Mouse (Mus musculus) kidney, postnatal 25 days (tissue): ENCODE results near the gene AC161166.1.
A peak's percentile ranks its signal among the peaks of the same experiment; 100 is the strongest.

Experiments used
- DNase-seq, 2 experiments: peaks; one replicate each; pipeline ENCODE4 v3.0.0; 2021; ENCODE audit warnings: mixed read lengths in 2 of 2

The AC161166.1 gene

DNA sequence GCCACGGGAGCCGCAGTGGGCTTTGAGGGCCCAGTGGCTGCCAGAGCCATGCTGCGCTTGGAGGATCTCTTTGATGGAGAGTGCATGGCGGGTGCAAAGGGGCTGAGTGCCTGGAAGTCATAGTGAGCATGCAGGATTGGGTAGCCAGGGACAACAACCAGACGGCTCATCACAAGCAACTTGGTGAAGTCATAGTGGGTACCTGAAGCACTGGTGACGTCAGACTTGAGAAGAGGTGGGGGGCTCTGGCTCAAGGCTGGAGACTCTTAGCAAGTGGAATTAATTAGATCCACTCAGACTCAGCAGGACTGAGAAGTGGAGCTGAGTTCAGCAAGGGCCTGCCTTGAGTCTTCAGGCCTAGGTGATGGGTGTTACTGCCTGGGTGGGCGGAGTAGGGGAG is at the start of gene AC161166.1:
AC161166.1 (minus strand) TSS at position 101 of the 400 bp plus-strand sequence.
- no peak for DNase-seq

GRCm38 (mm10) chr7:24561450-24561849 is 49.2 kb upstream of the AC161166.1 start:
- no peak for DNase-seq

GRCm38 (mm10) chr7:24555786-24556185 is 43.5 kb upstream of the AC161166.1 start:
- DNase-seq = peak; percentile 32 to 63

- peak in 1 of 2 experiments; percentile 59 for DNase-seq
Measured at GRCm38 (mm10) chr7:24551985-24552759, 39.9 kb upstream of the AC161166.1 start.

- DNase-seq = no peak
Measured at GRCm38 (mm10) chr7:24547534-24548036, 35.3 kb upstream of the AC161166.1 start.

DNA sequence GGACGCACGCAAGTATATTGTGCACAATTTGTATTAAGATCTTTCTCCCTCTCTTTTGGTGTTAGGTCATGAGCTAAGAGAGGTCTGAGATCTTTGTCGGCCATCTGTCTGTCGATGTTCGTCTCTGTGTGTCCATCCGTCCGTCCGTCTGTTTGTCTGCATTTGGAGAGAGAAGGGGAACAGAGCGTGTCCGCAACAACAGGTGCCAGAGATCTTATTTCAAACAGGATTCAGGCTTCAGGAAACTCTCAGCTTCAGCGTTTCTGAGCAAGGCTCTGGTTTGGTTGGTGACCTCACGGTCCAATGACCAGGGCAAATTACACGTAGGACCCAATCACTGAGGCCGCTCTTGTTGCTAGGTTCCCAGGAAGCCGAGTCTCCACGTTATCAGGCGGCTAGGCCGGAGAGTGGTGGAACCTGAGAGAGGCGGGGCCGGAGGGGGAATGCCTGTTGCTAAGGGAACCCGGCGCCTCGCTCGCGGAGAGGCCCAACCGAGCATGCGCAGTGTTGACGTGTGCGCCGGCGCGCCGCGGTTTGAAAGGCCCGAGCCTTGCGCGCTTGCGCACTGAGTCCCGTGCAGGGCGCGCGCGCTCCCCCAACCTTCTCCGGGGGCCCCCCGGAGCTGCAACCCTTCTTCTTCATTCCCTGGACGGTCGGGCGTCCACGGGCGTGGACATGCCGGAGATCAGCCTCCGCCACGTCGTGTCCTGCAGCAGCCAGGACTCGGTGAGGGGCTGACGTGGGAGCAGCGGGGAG is 34.6 kb upstream of the AC161166.1 start:
- DNase-seq = peak; percentile 99 to 100

- no peak for DNase-seq
Measured at GRCm38 (mm10) chr7:24546068-24546614, 33.9 kb upstream of the AC161166.1 start, which contains the start of the genes Pinlyp and Xrcc1. TSS of gene Pinlyp (minus strand) at chr7:24546118. TSS of gene Xrcc1 (plus strand) at chr7:24546289.

- DNase-seq = no peak
Measured at GRCm38 (mm10) chr7:24544506-24544905, 32.3 kb upstream of the AC161166.1 start.

GRCm38 (mm10) chr7:24539686-24540085 is 27.4 kb upstream of the AC161166.1 start:
- no peak for DNase-seq

GRCm38 (mm10) chr7:24538701-24539100 is 26.4 kb upstream of the AC161166.1 start:
- DNase-seq = no peak

DNA sequence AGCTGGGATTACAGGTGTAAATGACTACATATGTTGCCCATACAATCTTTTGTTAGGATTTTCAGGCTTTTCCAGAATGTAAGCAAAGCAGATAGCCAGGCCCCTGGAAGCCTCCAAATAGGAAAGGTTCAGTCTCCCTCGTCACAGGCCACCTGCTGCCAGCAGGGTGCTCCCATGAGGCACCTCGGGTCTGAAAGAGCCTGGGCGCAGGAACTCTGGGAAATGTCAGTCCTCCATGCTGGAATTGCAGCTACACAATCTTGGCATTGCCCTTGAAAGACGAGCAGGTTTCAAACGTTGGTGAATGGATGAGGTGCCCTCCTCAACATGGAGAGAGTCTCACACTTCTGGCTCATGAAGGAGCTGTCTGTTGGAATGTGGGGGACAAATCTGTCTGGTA is 25.9 kb upstream of the AC161166.1 start:
- DNase-seq = peak; percentile 59 to 77

DNA sequence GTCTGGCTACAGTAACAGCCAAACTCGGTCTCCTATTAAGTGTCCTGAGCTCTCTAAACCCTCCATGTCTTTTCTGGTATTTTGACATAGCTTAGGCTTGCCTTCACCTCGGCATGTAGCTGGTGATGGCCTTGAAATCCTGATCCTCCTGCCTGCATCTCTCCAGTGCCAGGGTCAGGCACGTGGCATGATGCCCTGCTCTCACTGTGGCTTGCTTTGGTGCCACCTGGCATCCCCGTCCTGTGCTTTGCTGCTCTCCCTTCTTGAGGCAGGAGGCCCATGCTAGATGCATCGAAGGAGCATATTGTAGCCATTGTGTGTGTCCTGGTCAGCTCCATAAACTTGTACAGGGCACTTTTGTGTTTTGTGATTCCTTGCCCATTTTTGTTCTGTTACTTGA is 25.3 kb upstream of the AC161166.1 start:
- DNase-seq = no peak

DNA sequence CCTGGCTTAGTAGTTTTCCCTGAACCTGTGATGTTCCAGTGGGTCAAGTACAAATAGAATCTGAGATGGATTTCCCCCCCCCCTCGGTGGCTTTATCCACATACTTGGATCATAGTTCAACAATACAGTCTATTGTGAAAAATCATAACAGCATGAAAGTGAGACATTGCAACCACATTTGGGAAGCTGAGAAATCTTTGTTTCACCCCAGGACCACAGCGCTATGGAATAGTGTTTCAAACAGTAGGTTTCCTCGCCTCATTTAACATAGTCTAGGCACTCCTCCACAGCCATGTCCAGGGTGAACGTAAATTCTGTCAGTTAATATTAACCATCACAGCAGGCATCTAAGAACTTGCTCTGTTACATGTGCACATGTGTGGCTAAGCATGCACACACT is 24.8 kb upstream of the AC161166.1 start:
- no peak for DNase-seq

- no peak for DNase-seq
Measured at GRCm38 (mm10) chr7:24534301-24534700, 22.0 kb upstream of the AC161166.1 start.

DNA sequence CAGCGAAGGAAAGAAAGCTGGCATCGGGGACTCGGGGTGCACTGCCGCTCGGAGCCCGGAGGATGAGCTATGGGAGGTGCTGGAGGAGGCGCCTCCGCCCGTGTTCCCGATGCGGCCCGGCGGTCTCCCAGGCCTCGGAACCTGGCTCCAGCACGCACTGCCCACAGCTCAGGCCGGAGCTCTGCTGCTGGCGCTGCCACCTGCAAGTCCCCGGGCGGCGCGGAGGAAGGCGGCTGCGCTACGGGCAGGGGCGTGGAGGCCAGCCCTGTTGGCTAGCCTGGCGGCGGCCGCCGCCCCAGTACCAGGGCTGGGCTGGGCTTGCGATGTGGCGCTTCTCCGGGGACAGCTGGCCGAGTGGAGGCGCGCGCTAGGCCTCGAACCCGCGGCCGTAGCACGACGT is 21.6 kb upstream of the AC161166.1 start:
- no peak for DNase-seq

DNA sequence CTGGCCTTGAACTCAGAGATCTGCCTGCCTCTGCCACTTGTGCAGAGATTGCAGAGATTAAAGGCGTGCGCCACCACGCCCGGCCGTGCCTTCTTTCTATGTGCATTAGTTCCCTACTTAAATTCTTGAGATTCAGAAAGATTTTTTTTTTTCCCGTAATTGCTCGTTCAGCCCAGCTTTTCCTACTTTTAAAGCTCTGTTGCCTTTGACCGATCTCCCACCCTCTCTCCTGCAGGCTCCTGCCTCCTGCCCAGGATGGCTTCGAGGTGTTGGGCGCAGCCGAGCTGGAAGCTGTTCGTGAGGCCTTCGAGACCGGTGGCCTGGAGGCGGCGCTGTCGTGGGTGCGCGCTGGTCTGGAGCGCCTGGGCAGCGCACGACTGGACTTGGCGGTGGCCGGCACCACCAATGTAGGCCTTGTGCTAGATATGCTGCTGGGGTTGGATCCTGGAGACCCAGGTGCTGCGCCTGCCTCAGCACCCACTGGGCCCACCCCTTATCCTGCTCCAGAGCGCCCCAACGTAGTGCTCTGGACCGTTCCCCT is 20.8 kb upstream of the AC161166.1 start:
- no peak for DNase-seq

DNA sequence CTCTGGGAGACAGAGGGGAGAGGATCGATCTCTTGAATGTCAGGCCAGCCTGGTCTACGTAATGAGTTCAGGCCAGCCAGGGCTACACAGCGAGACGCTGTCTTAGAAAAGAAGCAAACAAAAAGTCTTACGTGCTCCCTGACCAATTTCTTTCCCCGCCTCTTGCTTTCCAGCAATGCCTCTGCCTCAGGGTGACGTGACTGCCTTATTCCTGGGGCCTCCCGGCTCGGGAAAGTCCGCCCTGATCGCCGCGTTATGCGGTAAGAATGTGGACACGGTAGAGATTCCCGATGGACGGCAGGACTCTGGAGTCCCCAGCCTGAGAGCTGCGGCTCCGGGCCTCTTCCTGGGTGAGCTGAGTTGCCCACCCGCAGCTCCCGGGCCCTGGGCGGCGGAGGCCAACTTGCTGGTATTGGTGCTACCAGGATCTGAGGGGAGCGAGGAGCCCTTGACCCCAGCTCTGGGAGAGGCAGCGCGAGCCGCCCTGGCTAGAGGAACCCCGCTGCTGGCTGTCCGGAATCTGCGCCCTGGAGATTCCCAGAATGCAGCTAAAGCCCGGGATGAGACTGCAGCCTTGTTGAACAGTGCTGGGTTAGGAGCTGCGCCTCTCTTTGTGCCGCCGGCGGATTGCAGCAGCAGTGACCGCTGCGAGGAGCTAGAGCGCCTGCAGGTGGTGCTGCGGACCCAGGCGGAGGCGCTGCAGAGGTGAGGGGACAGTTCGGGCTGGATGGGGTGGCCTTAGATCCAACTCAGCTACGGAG is 19.1 kb upstream of the AC161166.1 start:
- peak; percentile 75 to 84 for DNase-seq

DNA sequence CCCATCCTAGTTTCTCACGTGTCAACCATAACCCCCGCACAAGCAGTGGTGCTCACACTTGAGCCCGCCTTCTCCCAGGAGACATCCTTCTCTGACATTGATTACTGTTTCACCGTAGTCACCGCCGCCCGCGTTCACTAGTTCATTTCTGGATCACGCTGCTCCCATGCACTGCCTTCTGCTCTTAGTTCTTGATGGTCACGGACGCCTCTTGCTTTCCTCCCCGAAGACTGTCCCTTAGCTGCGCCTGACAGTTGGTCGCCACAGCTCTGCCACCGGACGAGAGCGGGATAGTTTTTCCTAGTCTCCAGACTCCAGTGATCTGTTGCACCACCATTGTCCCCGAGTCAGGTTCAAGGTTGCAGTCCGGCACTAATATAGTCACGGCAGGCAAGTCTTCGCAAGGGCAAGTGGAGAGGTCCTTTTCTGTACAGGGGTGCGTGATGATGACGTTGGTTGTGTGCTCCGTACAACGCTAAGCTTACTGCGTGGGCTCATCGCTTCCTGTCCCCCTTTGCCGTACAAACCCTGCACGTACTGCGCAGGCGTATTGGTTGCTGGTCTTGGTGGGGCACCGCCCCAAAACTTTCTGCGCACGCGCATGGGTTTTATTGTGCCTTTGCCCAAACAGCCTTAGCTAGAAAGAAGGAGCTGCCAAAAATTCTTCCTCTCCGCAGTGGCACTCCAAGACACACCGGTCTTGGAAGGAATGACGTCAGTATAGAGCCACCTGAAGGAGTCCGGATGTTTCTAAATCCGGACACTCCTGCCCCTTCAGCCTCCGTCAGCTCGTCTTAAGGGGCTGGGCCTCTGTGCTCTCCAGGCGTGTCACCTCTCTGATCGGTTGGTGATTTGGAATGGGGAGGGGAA is 18.0 kb upstream of the AC161166.1 start, which contains the start of gene Irgq:
Irgq (plus strand) TSS at position 628 of the 870 bp plus-strand sequence.
- peak; percentile 99 for DNase-seq

DNA sequence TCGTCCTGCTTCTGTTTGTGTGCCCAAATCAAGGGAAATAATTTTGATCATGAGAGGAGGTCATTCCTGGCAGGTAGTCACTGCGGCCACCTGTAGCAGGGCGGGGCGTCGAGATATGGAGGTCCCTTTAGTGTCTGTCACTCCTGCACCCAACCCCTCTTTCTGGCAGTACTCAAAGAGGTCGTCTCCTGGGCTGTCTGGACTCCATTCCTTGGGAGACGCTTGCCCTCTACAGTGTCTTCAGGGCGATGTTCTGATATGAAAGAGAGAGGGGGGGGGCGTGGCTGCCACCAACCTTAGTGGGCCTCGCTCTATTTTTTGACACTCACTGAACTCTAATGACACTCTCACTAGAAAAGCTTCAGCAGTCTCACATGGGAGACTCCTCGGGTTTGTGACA is 17.3 kb upstream of the AC161166.1 start:
- DNase-seq = no peak

- no peak for DNase-seq
Measured at GRCm38 (mm10) chr7:24528861-24529260, 16.6 kb upstream of the AC161166.1 start.
